Mouse (Mus musculus): Measurements from ENCODE around the gene Abhd17b. TPM values are rescaled to one million over a fixed set of nuclear protein-coding genes. Genes with fewer than 3 reads are reported as not detected.
"Not testable (repeated sequence)": the region's sequence is repeated elsewhere in the genome, so short reads cannot be mapped to it uniquely, and the experiment has no call there.

Abhd17b gene
- total RNA-seq (2022), result 10 to 100 TPM; 35.0 to 43.3 (median 37.4) TPM

DNA sequence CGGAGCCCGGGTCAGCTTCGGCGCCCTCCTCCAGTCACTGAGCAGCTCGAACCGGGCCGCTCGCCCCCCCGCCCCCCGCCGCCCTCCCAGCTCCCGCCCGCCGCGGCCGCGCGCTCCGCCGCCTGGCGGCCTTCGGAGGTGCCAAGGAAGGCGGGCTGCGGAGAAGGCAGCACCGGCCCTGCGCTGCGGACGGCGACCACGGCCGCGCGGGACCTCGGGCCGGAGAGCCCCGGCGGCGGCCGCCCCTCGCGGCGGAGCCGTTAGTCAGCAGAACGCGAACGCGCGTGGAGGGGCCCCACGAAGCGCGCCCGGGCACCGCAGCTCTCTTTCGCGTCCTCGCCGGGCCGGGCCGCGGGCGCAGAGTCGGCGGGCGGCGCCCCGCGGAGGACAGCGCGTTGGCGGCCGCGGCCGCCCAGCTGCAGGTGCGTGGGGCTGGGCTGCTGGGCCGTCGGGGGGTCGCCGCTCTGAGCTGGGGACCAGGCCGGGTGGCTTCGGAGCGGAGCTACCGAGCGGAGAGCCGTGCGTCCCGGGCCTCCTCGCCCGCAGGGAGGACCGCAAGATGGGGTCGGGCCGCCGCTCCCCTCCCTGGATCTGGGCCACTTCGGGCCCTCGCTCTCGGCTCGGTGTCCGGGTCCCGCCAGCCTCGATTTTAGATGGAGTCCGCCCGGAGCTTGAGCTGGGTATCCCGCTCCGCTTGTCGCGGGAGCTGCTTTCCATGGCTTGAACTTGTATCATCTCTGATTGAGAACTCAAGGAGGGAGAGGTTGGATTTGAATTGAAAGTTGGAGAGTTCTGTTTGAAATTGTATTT lies at the start of gene Abhd17b:
Gene Abhd17b, plus strand, starts transcription at position 14 of the 810 bp plus-strand sequence.
- peak; percentile 25 to 36 for DNase-seq (ENCODE audit: low spot score in 2 of 2)

DNA sequence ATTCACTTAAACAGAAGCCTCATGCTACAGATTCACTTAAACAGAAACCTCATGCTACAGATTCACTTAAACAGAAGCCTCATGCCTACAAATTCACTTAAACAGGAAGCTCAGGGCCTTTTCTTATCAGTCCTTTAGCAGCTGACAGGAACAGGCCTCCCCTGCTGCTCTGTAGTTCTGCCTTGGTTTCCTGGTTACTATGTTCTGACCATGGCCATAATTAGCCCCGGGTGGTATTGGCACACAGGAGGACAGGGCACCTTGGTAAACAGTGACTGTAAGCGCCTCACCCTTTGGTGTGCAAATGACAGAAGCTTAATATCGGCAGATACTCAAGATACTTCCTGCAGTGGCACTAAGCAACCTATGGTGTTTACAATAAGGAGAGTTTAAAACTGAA lies 49.1 kb upstream of the Abhd17b start:
- DNase-seq (ENCODE audit: low spot score in 2 of 2), result no peak

DNA sequence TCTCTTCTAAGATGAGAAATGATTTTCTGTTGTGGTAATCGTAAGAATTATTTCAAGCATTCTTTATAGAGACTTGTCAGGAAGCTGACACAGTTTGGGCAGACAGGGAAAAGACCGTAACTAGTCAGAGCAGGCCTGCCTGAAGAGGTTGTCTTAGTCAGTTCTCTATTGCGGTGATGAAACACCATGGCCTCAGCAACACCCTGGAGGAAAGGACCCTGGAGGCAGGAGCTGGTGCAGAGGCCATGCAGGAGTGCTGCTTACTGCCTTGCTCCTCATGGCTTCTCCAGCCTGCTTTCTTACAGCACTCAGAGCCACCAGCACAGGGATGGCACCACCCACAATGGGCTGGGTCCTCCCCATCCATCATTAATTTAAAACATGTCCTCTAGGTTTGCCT lies 47.7 kb upstream of the Abhd17b start:
- no peak for DNase-seq (ENCODE audit: low spot score in 2 of 2)

DNA sequence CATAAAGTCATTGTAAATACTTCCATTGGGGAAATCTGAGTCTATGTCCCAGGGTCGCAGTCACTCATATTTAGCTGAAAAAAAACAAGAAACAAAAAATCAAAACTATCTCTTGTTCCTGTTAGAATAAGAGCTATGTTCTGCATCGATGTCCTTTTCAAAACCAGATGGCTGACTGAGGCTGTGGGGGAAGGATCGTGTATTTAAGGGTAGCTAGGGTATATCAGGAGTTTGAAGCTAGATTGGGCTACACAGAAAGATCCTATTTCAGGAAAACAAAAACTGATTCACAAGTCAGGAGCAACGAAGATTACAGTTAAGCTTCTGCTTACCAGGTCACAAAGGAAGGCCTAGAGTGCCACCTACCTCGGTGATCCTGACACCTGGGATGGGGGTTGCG lies 42.7 kb upstream of the Abhd17b start:
- no peak for DNase-seq (ENCODE audit: low spot score in 2 of 2)

DNA sequence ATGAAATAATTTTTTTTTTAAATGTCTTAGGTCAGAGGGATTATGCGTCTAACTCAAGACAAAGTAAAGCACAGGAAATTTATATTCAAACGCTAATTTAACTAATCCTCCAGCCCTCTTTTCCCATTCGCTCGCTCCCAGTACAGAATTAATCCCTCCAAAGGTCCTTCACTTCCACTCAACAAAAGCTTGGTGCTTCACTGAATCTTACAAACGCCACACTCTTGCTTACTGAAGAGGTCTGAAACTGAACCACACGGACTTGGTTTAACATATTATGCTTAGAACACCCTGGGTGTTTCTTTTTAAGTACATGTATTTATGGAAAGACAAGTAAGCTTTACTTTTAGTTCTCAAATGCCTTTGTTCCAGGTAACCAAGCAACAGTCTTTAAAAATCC lies 41.7 kb upstream of the Abhd17b start:
- no peak for DNase-seq (ENCODE audit: low spot score in 2 of 2)

DNA sequence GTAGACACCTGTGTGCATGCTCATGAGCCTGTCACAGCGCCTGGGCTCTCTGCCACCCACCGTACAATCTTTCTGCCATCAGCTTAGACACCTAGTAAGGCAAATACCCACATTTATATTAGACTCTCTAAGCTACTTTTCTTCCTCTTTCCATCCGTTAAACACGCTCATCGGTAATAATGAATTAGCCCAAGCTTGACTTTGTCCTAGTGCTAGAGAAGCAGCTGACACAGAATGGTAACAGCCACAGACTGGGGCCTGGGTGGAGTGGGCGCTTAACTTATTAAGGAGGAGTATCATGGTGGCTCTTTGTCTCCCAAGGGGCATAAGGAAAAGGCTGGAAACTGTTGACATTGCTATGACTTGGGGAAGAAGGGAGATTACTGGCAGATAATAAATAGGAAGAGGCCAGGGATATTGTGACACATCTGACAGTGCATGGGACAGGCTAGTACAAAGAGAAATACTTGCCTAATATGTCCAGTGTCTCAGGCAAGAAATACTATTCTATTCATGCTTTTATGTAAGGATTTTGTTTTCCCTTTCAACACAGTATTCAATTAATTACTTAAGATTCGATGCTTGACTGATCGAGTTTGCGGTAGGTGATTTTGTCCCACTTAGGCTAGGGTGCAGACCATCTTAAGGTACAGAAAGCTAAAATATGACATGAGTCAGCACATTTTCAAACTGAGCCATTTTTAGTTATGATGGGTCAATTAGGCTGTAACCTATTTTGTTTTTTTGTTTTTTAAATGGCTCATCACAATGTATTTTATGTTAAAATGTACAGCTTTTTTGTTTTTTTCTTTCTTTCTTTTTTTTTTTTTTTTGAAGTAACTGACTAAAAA lies 41.0 kb upstream of the Abhd17b start:
- DNase-seq (ENCODE audit: low spot score in 2 of 2), result no peak

DNA sequence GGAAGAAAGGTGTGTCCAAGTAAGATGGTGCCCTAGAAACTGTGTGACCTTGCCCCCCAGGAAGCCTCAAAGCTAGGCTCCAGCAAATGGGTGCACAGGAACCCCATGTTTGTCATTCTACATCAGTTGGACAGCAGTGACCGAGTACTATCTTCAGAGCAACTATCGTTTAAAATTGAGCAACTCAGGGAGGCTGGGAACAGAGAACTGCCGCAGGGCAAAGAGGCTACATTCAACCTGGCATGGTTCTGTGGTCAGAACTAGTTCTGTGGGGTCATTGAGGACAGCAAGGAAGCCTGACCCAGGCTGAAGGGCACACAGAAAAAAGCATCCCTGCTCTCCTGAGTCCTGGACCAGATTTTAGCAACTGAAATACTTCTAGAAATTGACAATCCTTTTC lies 37.2 kb upstream of the Abhd17b start:
- DNase-seq (ENCODE audit: low spot score in 2 of 2), result no peak

DNA sequence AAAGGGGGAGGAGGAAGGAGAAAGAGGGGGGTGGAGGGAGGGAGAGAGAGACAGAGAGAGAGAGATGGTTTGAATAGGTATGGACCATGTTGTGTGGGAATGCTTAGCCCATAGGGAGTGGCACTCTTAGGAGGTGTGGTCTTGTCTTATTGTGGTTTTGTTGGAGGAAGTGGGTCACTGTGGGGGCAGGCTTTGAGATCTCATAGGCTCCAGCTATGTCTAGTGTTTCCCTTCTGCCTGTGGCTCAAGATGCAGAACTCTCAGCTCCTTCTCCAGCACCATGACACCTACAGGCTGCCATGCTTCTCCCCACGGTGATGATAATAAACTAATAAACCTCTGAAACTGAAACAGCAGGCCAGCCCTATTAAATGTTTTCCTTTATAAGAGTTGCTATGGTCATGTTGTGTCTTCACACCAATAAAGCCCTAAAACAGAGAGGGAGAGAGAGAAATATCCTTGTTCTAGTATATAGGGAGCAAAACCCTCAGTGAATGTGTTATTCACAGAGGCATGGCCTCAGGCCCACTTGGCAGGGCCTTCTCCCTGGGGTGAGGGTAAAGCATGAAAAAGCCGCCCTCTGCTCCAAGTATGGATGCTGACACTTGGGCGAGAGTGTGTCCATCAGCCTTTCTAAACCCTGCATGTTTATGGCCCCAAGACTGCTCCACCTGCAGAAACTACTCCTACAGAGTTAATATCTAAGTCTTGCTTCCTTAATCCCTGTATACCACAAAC lies 29.4 kb upstream of the Abhd17b start:
- no peak for DNase-seq (ENCODE audit: low spot score in 2 of 2)

DNA sequence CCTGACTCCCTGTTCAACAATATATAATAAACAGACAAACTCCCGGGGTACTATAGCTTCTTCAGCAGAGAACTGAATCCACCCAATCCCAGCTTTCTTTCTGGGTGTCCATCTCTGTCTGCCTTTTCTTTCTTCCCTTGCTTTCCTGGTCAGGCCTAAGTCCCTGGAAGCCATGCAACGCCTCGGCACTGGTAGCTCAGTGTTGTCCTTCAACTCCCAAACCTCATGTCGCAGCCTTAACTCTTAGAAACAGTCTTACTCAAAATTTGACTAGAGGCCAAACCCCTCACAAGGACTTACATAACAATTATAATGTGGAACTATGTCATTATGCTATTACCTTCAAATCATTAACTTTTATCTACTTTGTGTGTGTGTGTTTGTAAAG lies 28.8 kb upstream of the Abhd17b start:
- no peak for DNase-seq (ENCODE audit: low spot score in 2 of 2)

DNA sequence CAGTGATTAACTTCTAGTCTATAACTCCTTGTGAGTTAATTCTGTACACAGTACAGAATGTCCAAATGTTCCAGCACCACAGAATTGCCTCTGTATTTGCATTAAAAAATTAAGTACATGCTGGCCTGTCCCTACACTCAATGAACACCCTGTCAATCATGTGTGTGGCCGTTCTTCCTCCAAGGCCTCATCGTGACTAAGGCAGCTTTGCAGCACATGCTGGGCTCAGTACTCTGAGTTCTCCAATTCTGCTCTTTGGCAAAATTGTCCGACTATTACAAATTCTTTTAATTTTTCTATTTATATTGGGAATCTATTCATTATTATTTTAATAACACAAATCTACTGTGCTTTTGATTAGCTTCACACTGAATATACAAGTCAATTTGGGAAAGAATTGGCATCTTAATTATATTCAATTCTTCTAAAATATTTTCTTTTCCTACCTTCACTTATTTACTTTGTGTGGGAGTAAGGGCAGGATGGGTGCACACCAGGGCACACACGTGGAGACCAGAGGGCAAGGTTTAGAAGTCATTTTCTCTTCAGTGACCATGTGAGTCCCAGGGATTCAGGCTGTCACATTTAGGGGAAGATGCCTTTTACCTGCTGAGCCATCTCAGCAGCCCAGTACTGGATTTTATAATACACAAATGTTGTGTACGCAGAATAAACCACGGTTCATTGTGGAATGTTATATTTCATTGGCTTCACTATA lies 26.6 kb upstream of the Abhd17b start:
- no peak for DNase-seq (ENCODE audit: low spot score in 2 of 2)

DNA sequence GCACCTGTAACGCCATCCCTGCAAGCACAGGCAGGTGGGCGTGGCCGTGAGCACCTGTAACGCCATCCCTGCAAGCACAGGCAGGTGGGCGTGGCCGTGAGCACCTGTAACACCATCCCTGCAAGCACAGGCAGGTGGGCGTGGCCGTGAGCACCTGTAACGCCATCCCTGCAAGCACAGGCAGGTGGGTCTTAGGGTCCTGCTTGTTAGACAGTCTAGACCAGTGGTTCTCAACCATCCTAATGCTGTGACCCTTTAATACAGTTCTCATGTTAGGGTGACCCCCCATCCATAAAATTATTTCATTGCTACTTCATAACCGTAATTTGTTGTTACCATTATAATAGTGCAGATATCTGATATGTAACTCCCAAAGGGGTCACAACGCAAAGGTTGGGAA lies 24.5 kb upstream of the Abhd17b start:
- DNase-seq (ENCODE audit: low spot score in 2 of 2), result not testable (repeated sequence)

DNA sequence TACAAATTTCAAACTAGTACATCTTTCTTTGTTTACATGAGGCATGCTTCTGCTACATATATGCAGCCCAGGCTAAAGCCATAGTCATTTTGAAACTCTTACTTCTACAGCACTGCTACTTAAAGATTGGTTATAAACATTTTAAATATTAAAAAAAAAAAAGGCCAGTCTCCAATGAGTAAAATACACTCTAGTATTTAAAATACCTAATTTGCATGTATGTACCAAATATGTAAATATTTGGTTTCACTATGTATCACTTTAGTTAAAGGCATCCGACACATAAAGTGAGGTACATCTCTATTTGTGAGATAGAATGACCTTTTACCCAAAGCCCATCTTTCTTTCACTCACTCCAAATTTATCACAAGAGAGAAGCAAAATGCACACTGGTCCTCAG lies 24.0 kb upstream of the Abhd17b start:
- DNase-seq (ENCODE audit: low spot score in 2 of 2), result no peak

DNA sequence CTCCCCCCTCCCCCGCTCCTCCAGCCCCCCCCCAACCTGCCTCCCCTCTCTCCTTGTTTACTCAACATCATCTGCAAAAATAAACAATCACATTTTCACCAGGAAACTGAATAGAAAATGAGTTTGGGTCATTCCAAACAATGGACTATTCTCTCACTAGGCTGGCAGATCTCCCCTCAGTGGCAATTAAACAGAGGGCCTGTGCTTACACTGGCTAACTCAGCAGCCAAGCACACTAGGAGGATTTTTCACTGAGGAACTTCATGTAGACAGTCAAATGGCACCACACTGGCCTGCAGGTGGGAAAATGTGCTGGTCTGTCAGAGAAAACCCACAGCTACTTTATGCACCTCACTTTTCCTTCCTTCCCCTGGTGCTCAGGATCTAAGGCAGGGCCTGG lies 23.5 kb upstream of the Abhd17b start:
- peak in 1 of 2 experiments; percentile 26 for DNase-seq (ENCODE audit: low spot score in 2 of 2)

DNA sequence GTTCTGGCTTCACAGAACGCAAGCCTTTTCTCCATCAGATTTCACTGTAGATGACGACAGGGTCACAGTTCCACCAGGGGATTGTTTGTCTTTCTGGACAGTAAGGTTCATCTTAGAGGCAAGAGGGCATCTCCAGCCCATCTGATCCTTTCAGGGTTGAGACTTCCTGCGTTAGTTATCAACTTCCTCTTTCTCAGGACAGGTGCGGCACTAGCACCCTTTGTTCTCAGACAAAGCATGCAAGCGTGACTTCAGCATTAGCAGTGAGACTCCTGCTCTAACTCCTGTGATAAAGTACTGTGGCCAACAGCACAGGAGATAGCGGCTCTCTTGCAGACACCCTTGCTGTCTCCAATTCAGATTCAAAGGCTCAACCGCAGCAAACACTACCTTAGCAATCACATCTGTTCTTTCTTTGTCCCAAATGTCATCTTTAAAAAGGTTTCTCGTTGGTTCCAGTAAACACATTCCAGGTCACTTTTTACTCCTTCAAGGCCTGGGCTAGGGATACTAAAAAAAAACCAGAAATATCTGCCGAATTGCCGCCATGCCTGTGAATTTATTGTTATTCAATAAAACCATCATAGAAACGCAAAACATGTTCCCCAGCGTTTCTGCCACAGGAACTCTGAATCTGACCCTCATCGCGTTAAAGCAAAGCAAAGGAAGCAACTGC lies 22.2 kb upstream of the Abhd17b start:
- DNase-seq (ENCODE audit: low spot score in 2 of 2), result no peak

DNA sequence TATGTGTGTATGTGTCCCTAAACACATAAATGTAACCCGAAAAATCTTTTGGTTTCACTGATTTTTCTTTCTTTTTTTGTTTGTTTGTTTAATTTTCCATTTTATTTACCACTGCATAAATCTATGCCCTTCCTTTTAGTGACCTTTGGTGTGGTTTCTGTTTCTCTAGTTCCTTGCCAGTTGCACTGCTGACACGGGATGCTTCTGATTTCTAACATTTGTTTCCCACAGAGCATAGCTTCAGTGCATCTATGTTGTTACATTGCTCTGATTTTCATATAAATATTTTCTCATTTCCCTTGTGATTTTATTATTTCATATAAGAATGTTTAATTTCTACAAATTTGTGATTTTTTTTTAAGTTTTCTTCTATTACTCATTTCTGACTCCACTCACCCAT lies 17.6 kb upstream of the Abhd17b start:
- no peak for DNase-seq (ENCODE audit: low spot score in 2 of 2)

DNA sequence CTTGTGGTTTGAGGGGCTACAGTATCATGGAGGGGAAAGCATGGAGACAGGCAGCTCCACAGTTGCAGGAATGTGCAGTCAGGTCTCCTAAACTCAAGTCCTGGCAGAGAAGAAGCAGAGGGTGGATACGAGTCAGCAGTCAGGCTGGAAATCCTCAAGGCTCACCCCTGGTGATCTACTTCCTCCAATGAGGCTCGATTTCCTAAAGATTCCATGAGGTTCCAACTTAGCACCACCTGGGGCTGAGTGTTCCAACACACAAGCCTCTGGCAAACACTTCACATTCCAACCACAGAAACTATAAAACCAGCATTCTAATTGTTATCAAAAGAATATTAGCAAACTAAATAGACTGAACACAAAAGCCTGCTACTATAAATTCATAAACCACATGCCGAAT lies 16.1 kb upstream of the Abhd17b start:
- no peak for DNase-seq (ENCODE audit: low spot score in 2 of 2)

DNA sequence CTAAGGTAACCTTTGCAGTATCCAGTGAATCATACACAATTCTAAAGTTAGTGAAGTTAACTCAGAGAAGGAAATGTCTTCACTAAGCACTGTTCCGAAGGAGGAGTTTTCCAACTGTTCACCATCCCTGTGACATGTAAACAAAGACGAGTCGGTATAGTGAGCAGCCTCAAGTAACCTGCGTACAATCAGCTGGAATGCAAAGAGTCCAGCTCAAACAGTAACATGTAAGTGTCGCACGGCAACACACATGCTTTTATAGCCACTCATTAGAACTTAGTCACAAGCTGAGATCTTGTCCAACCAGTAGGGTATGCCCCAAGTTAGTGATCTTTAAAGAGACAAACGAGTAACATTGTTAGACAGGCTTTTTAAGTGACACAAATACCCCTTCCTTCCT lies 15.3 kb upstream of the Abhd17b start:
- no peak for DNase-seq (ENCODE audit: low spot score in 2 of 2)

DNA sequence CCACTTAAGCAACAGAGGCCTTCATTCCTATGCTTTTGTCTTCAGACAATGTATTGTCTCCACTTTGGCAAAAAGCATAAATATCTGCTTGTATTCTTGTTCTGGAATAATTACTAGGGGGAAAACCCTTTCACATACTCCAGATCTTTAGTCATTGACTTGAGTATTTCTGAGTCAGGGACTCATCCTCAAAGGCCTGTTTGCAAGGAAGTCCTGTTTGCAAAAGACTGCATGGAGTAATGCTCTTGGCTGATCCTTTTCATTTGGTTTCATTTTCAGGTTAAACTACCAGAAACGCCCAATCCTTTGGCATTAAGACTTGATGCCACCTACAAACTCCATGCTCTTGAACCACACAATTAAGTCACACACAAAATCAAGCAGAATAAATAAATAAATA lies 9.1 kb upstream of the Abhd17b start:
- DNase-seq (ENCODE audit: low spot score in 2 of 2), result no peak

DNA sequence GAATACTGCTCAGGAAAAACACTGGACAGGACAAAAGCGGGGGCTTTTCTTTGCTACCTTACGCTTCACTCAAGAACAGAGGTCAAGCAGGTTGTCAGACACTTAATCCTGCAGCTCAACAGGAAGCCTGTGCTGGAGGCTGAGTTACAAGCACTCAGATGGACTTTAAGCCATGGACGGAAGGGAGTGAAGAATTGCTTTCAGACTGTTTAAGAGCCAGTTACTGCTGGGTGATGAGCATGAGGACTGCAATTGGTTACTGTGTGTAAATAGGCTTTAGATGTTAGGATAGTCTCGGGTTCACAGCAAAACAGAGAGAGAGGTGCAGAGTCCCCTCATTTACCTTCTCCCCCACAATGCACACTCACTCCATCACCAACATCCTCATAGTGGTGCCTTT lies 7.7 kb upstream of the Abhd17b start:
- DNase-seq (ENCODE audit: low spot score in 2 of 2), result no peak

DNA sequence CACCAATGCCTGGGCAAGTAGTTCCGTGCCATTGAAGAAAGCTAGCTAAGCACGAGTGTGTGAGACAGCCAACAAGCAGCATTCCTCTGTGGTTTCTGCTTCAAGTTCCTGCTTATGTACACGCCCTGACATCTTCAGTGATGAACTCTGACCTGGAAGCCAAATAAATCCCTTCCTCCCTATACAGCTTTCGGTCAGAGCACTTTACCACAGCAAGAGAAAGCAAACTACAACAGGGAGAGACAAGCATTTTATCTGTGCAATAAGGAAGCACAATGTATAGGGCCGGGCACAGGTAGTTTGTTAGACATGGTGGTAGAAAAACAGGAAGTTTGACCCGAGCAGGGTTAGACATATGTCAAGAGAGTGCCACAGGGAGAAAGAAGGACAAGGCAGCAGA lies 6.8 kb upstream of the Abhd17b start:
- DNase-seq (ENCODE audit: low spot score in 2 of 2), result no peak

DNA sequence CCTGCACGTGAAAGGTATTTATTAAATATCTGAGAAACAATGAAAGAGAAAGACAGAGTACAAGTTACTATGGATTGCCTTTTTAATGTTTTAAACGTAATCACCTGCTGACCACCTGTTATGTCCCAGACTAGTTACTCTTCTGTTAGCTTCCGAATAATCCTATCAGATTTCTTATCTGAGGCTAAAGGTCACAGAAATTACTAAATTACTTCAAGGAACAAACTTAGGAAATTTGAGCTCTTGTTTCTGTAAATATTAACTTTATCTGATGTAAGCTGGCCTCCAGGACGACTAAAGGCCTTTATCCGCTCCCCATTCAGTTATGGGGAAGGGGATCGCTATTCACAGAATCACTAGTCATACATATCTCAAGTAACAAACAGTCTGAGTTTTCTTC lies 1.3 kb upstream of the Abhd17b start:
- no peak for DNase-seq (ENCODE audit: low spot score in 2 of 2)
